Mouse (Mus musculus): ENCODE measurements around the gene Ilf3.

DNA sequence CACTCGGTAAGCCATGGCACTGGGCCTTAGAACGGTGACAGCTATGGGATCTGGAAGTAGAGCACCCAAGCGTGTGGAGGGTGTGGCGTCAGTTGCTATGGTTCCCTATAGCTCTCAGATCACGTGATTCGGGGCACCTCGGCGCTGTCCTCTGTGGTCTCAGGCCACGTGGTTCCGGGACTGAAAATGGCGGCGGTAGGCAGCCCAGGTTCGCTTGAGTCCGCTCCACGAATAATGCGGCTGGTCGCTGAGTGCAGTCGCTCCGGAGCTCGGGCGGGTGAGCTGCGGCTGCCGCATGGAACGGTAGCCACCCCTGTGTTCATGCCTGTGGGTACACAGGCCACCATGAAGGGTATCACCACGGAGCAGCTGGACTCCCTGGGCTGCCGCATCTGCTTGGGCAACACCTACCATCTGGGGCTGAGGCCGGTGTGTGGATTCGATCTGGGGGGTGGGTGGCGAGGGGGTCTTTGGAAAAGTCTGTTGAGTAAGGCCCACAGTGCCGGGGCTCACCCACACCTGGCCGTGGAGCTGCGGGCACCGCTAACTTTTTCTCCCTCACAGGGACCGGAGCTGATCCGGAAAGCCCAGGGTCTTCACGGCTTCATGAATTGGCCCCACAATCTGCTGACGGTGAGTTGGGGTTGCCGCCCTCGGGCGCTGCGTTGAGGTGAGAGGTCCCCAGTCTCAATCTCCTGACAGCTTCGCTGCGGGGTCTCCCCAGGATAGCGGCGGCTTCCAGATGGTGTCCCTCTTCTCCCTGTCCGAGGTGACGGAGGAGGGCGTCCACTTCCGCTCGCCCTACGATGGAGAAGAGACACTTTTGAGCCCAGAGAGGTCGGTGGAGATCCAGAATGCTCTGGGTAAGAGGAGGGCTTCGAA is 44.2 kb downstream of the Ilf3 start, which contains the start of gene Qtrt1:
- no peak for TF ChIP-seq HCFC1 (IDR thresholded peaks at IDR 0.05; ENCODE audit: borderline replicate concordance, insufficient read depth, low read length)
- no peak for TF ChIP-seq CHD2 (IDR thresholded peaks at IDR 0.05; ENCODE audit: low read depth, low read length)
- no peak for TF ChIP-seq ZNF384 (IDR thresholded peaks at IDR 0.05; ENCODE audit: low read depth, low read length)
- no peak for TF ChIP-seq ZC3H11A (IDR thresholded peaks at IDR 0.05; ENCODE audit: borderline replicate concordance, low read depth, low read length)
